Mouse (Mus musculus) hindbrain, embryonic 10.5 days (tissue): ENCODE data around the gene Ak5. TPM values are rescaled to one million over a fixed set of nuclear protein-coding genes. Genes with fewer than 3 reads are reported as not detected.

Experiments used
- DNase-seq: peaks from one replicate; pipeline ENCODE4 v3.0.0-alpha.2; 2017; ENCODE audit warnings: low spot score
- H3K27ac ChIP-seq: fragments of 300-500 bp; sonication (generic); 2 replicates; pipeline ENCODE4 v1.5.1; 2016; ENCODE audit warnings: mild to moderate bottlenecking, moderate library complexity
- H3K27me3 ChIP-seq: fragments of 300-500 bp; sonication (generic); 2 replicates; pipeline ENCODE4 v1.6.1; 2016; ENCODE audit warnings: mild to moderate bottlenecking; ENCODE audit not compliant: poor library complexity, insufficient read depth, severe bottlenecking
- H3K36me3 ChIP-seq: fragments of 300-500 bp; sonication (generic); 2 replicates; pipeline ENCODE4 v1.6.1; 2016; ENCODE audit warnings: mild to moderate bottlenecking, moderate library complexity
- H3K4me1 ChIP-seq: fragments of 300-500 bp; sonication (generic); replicated peaks from 2 replicates; pipeline ENCODE4 v1.6.1; 2016; ENCODE audit warnings: mild to moderate bottlenecking
- H3K4me3 ChIP-seq: fragments of 300-500 bp; sonication (generic); 2 replicates; pipeline ENCODE4 v1.5.1; 2016; ENCODE audit warnings: mild to moderate bottlenecking, moderate library complexity
- H3K9me3 ChIP-seq: fragments of 300-500 bp; sonication (generic); 2 replicates; pipeline ENCODE4 v1.6.1; 2016; ENCODE audit warnings: mild to moderate bottlenecking, moderate library complexity
- WGBS: fragments of 180-500 bp; shearing (Covaris S2); methylation state at CpG from one replicate; pipeline ENCODE4 v1.1.7; 2016; 5-methylcytosine and 5-hydroxymethylcytosine counted together
- polyA plus RNA-seq: library from polyadenylated mRNA; unstranded; fragments of >200 nt; fragmentation: Nextera tagmentation; extraction: Ambion mirVana; gene quantifications from 2 replicates; pipeline ENCODE4 v1.2.1, GENCODE M21; 2016

Ak5 gene
- polyA plus RNA-seq, 1 experiment from 2014 or later, result 1.1 TPM

- H3K4me1 ChIP-seq, result peaks cover 4% of the 10 kb centered on the region
- no peak overlapping the region for H3K27ac ChIP-seq
- no peaks in the 10 kb centered on the region for H3K36me3 ChIP-seq
- WGBS, result 89% methylated on average over 7 of the region's 7 CpGs
- H3K4me3 ChIP-seq, result no peak overlapping the region
- H3K9me3 ChIP-seq, result no peaks in the 10 kb centered on the region
- DNase-seq, result no peak
- H3K27me3 ChIP-seq, result no peaks in the 10 kb centered on the region
Measured at GRCm38 (mm10) chr3:152521054-152521453, 147.1 kb downstream of the Ak5 start.

GRCm38 (mm10) chr3:152520074-152520473, 148.1 kb downstream of the Ak5 start:
- no peak for DNase-seq
- WGBS, result 77% methylated on average over 3 of the region's 3 CpGs
- Histone ChIP-seq H3K4me1 (peaks cover 13% of the 10 kb centered on the region), H3K36me3 (no peaks in the 10 kb centered on the region), H3K27me3 (no peaks in the 10 kb centered on the region), H3K4me3 (no peak overlapping the region), H3K9me3 (no peaks in the 10 kb centered on the region), H3K27ac (no peak overlapping the region)

- H3K4me1 ChIP-seq, result peaks cover 18% of the 10 kb centered on the region
- no peaks in the 10 kb centered on the region for H3K9me3 ChIP-seq
- no peak for DNase-seq
- H3K27me3 ChIP-seq, result no peaks in the 10 kb centered on the region
- H3K27ac ChIP-seq, result no peak overlapping the region
- H3K4me3 ChIP-seq, result no peak overlapping the region
- H3K36me3 ChIP-seq, result no peaks in the 10 kb centered on the region
- WGBS, result 91% methylated on average over 10 of the region's 10 CpGs
Measured at GRCm38 (mm10) chr3:152519556-152519955, 148.6 kb downstream of the Ak5 start.

- Histone ChIP-seq H3K27ac (no peak overlapping the region), H3K4me3 (no peak overlapping the region), H3K36me3 (no peaks in the 10 kb centered on the region), H3K27me3 (no peaks in the 10 kb centered on the region), H3K4me1 (peaks cover 19% of the 10 kb centered on the region), H3K9me3 (no peaks in the 10 kb centered on the region)
- DNase-seq, result no peak
- 88% methylated on average over 3 of the region's 3 CpGs for whole genome bisulfite sequencing
Measured at GRCm38 (mm10) chr3:152516569-152516968, 151.6 kb downstream of the Ak5 start.

- H3K4me3 ChIP-seq, result no peak overlapping the region
- H3K4me1 ChIP-seq, result peaks cover 19% of the 10 kb centered on the region
- WGBS, result 47% methylated on average over 6 of the region's 6 CpGs
- H3K27me3 ChIP-seq, result no peaks in the 10 kb centered on the region
- peak overlapping the region; percentile 69 for H3K27ac ChIP-seq
- DNase-seq, result no peak
- H3K36me3 ChIP-seq, result no peaks in the 10 kb centered on the region
- H3K9me3 ChIP-seq, result no peaks in the 10 kb centered on the region
Measured at GRCm38 (mm10) chr3:152515959-152516358, 152.2 kb downstream of the Ak5 start.

- Histone ChIP-seq H3K4me1 (peaks cover 39% of the 10 kb centered on the region), H3K27me3 (no peaks in the 10 kb centered on the region), H3K27ac (no peak overlapping the region), H3K4me3 (no peak overlapping the region), H3K9me3 (no peaks in the 10 kb centered on the region), H3K36me3 (no peaks in the 10 kb centered on the region)
- 94% methylated on average over 2 of the region's 2 CpGs for WGBS
- no peak for DNase-seq
Measured at GRCm38 (mm10) chr3:152512517-152512916, 155.6 kb downstream of the Ak5 start.

GRCm38 (mm10) chr3:152509268-152509667, 158.9 kb downstream of the Ak5 start:
- H3K27ac ChIP-seq, result no peak overlapping the region
- WGBS, result 80% methylated on average over 7 of the region's 7 CpGs
- peaks cover 22% of the 10 kb centered on the region for H3K4me1 ChIP-seq
- no peaks in the 10 kb centered on the region for H3K9me3 ChIP-seq
- H3K27me3 ChIP-seq, result no peaks in the 10 kb centered on the region
- no peak overlapping the region for H3K4me3 ChIP-seq
- DNase-seq, result no peak
- H3K36me3 ChIP-seq, result no peaks in the 10 kb centered on the region

GRCm38 (mm10) chr3:152508419-152508993, 159.7 kb downstream of the Ak5 start:
- WGBS, result 49% methylated on average over 12 of the region's 12 CpGs
- H3K27me3 ChIP-seq, result no peaks in the 10 kb centered on the region
- H3K36me3 ChIP-seq, result no peaks in the 10 kb centered on the region
- no peaks in the 10 kb centered on the region for H3K9me3 ChIP-seq
- peak; percentile 48 for DNase-seq
- H3K27ac ChIP-seq, result peak overlapping the region; percentile 63
- H3K4me3 ChIP-seq, result peak overlapping the region; percentile 9; the same call in 1 of the 2 replicates
- H3K4me1 ChIP-seq, result peaks cover 22% of the 10 kb centered on the region

- no peaks in the 10 kb centered on the region for H3K27me3 ChIP-seq
- 63% methylated on average over 8 of the region's 8 CpGs for WGBS
- no peak overlapping the region for H3K4me3 ChIP-seq
- no peaks in the 10 kb centered on the region for H3K9me3 ChIP-seq
- peaks cover 22% of the 10 kb centered on the region for H3K4me1 ChIP-seq
- no peaks in the 10 kb centered on the region for H3K36me3 ChIP-seq
- DNase-seq, result no peak
- H3K27ac ChIP-seq, result peak overlapping the region; percentile 63
Measured at GRCm38 (mm10) chr3:152507900-152508299, 160.3 kb downstream of the Ak5 start.

- no peaks in the 10 kb centered on the region for H3K9me3 ChIP-seq
- H3K27me3 ChIP-seq, result no peaks in the 10 kb centered on the region
- no peaks in the 10 kb centered on the region for H3K36me3 ChIP-seq
- WGBS, result 87% methylated on average over 2 of the region's 2 CpGs
- H3K4me3 ChIP-seq, result no peak overlapping the region
- no peak for DNase-seq
- peaks cover 27% of the 10 kb centered on the region for H3K4me1 ChIP-seq
- no peak overlapping the region for H3K27ac ChIP-seq
Measured at GRCm38 (mm10) chr3:152498968-152499696, 169.0 kb downstream of the Ak5 start.

GRCm38 (mm10) chr3:152497842-152498241, 170.3 kb downstream of the Ak5 start:
- Histone ChIP-seq H3K27me3 (no peaks in the 10 kb centered on the region), H3K4me3 (no peak overlapping the region), H3K36me3 (no peaks in the 10 kb centered on the region), H3K27ac (no peak overlapping the region), H3K9me3 (no peaks in the 10 kb centered on the region), H3K4me1 (peaks cover 27% of the 10 kb centered on the region)
- 88% methylated on average over 2 of the region's 2 CpGs for WGBS
- no peak for DNase-seq

GRCm38 (mm10) chr3:152497084-152497483, 171.1 kb downstream of the Ak5 start:
- Histone ChIP-seq H3K36me3 (no peaks in the 10 kb centered on the region), H3K4me1 (peaks cover 27% of the 10 kb centered on the region), H3K27ac (no peak overlapping the region), H3K4me3 (no peak overlapping the region), H3K9me3 (no peaks in the 10 kb centered on the region), H3K27me3 (no peaks in the 10 kb centered on the region)
- 59% methylated on average over 7 of the region's 7 CpGs for WGBS
- DNase-seq, result no peak

- 70% methylated on average over 8 of the region's 8 CpGs for WGBS
Measured at GRCm38 (mm10) chr3:152495415-152495898, 172.7 kb downstream of the Ak5 start.

More at GRCm38 (mm10) chr3:152495415-152495898, 172.7 kb downstream of the Ak5 start:
- peak overlapping the region; percentile 46 for H3K27ac ChIP-seq
- no peak overlapping the region for H3K4me3 ChIP-seq
- H3K27me3 ChIP-seq, result no peaks in the 10 kb centered on the region
- no peaks in the 10 kb centered on the region for H3K9me3 ChIP-seq
- DNase-seq, result no peak
- no peaks in the 10 kb centered on the region for H3K36me3 ChIP-seq
- H3K4me1 ChIP-seq, result peaks cover 27% of the 10 kb centered on the region
